Mouse (Mus musculus) ES-E14 (cell line): ENCODE results near the gene Rpl4.

ENCODE experiments used
- HCFC1 ChIP-seq: IDR thresholded peaks from 2 replicates; pipeline ENCODE4 v1.6.1; 2012; ENCODE audit warnings: low read length, inconsistent platforms, borderline replicate concordance; ENCODE audit not compliant: insufficient read depth
- ZNF384 ChIP-seq: IDR thresholded peaks from 2 replicates; pipeline ENCODE4 v1.6.1; 2012; ENCODE audit warnings: low read depth, low read length, inconsistent platforms

- TF ChIP-seq HCFC1 (no peak), ZNF384 (no peak)
These were observed 46.7 kb downstream of the Rpl4 start for GRCm38 (mm10) chr9:64219772-64220420.
